Mouse (Mus musculus) lung, embryonic 14.5 days (tissue): ENCODE measurements around the gene Trim71. TPM values are rescaled to one million over a fixed set of nuclear protein-coding genes. Genes with fewer than 3 reads are reported as not detected.
"Not testable (repeated sequence)": the region's sequence is repeated elsewhere in the genome, so short reads cannot be mapped to it uniquely, and the experiment has no call there.

Experiments
- ATAC-seq: fragments of 200-750 bp; cut with Nextera tagmentation; 2 replicates; pipeline ENCODE4 v1.8.0; 2017; ENCODE audit warnings: mild to moderate bottlenecking, moderate TSS enrichment, moderate library complexity; ENCODE audit not compliant: insufficient read depth
- DNase-seq: peaks from one replicate; pipeline ENCODE4 v3.0.0-alpha.2; 2015
- H3K27ac ChIP-seq: fragments of 300-500 bp; sonication (generic); 2 replicates; pipeline ENCODE4 v1.5.1; 2014; ENCODE audit warnings: low read depth, mild to moderate bottlenecking, moderate library complexity
- H3K27me3 ChIP-seq: fragments of 300-500 bp; sonication (generic); 2 replicates; pipeline ENCODE4 v1.6.1; 2014; ENCODE audit warnings: low read length, control low read depth; ENCODE audit not compliant: insufficient read depth
- H3K36me3 ChIP-seq: fragments of 300-500 bp; sonication (generic); 2 replicates; pipeline ENCODE4 v1.6.1; 2014; ENCODE audit warnings: control low read depth; ENCODE audit not compliant: insufficient read depth
- H3K4me1 ChIP-seq: fragments of 300-500 bp; sonication (generic); 2 replicates; pipeline ENCODE4 v1.6.1; 2014; ENCODE audit warnings: antibody characterized with exemption, control low read depth; ENCODE audit not compliant: insufficient read depth
- H3K4me2 ChIP-seq: fragments of 300-500 bp; sonication (generic); 2 replicates; pipeline ENCODE4 v1.6.1; 2014; ENCODE audit warnings: mild to moderate bottlenecking
- H3K4me3 ChIP-seq: fragments of 300-500 bp; sonication (generic); 2 replicates; pipeline ENCODE4 v1.5.1; 2014; ENCODE audit warnings: low read depth, low read length
- H3K9ac ChIP-seq: fragments of 300-500 bp; sonication (generic); 2 replicates; pipeline ENCODE4 v1.6.1; 2014
- H3K9me3 ChIP-seq: fragments of 300-500 bp; sonication (generic); 2 replicates; pipeline ENCODE4 v1.6.1; 2016; ENCODE audit warnings: low read depth, low read length, control low read depth
- CTCF ChIP-seq: IDR thresholded peaks from 2 replicates; pipeline ENCODE4 v1.5.1; 2016; ENCODE audit warnings: antibody characterized with exemption, low read depth
- WGBS: fragments of 180-500 bp; shearing (Covaris S2); extraction: QIAGEN DNeasy Blood & Tissue Kit; methylation state at CpG from one replicate; pipeline ENCODE4 v1.1.7; 2014; 5-methylcytosine and 5-hydroxymethylcytosine counted together
- polyA plus RNA-seq: library from polyadenylated mRNA; unstranded; fragments of >200 nt; fragmentation: Nextera tagmentation; extraction: Ambion mirVana; gene quantifications from 2 replicates; pipeline ENCODE4 v1.2.1, GENCODE M21; 2014

Trim71 gene
- polyA plus RNA-seq, 1 experiment from 2014 or later: 1.5 TPM

DNA sequence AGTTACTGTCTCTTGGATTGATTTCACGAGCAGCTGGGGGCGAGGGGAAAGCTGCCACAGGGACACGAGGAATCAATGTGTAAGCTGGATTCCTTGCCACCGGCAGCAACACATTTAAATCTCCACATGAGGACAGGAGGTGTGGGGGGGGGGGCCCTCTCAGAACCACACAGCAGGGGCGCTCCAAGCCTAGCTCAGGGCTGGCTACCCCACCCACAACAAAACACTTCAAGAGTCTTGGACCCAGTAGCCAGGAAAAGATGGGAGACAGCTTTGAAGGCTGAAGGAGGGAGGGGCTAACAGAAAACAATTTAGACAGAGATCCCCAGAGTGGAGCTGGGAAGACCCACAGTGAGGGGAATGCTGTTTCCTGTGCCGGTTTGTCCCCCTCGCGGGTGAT, 38.3 kb downstream of the Trim71 start:
- H3K4me2 ChIP-seq: peak overlapping the region; percentile 56; the same call in 1 of the 2 replicates
- no peaks in the 10 kb centered on the region for H3K27me3 ChIP-seq
- ATAC-seq: peak; percentile 10; the same call in 1 of the 2 replicates
- no peaks in the 10 kb centered on the region for H3K36me3 ChIP-seq
- H3K27ac ChIP-seq: peak overlapping the region; percentile 77; the same call in 1 of the 2 replicates
- no peak overlapping the region; the same call in 1 of the 2 replicates for H3K9ac ChIP-seq
- peaks cover 29% of the 10 kb centered on the region for H3K4me1 ChIP-seq
- H3K9me3 ChIP-seq: no peaks in the 10 kb centered on the region
- WGBS: 10% methylated on average over 8 of the region's 8 CpGs
- no peak for TF ChIP-seq CTCF
- H3K4me3 ChIP-seq: no peak overlapping the region
- no peak for DNase-seq

- H3K36me3 ChIP-seq: no peaks in the 10 kb centered on the region
- H3K9me3 ChIP-seq: no peaks in the 10 kb centered on the region
- no peak overlapping the region for H3K9ac ChIP-seq
- DNase-seq (no peak), ATAC-seq (no peak)
- no peak overlapping the region for H3K4me2 ChIP-seq
- H3K4me1 ChIP-seq: peaks cover 29% of the 10 kb centered on the region
- TF ChIP-seq CTCF: no peak
- H3K4me3 ChIP-seq: no peak overlapping the region
- WGBS: 86% methylated on average over 14 of the region's 15 CpGs
- H3K27me3 ChIP-seq: no peaks in the 10 kb centered on the region
- H3K27ac ChIP-seq: no peak overlapping the region
These were observed 39.0 kb downstream of the Trim71 start for GRCm38 (mm10) chr9:114525073-114525633.

DNA sequence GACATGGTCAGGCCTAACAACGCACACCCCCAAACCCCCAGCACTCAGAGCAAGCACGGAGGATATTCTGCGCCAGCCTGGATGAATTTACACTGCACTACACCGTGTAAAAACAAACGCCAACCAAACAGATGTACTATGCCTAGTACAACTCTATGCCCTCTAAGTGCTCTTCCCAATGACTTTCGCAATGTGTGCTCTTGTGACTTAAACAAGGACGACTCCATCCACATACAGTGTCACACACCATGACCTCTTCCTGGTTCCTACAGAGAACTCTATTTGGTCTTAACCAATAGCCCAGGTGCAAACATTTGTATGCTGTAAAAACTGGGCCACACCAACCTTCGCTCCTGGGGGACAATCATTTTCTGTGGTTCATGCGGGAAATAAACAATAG, 41.7 kb downstream of the Trim71 start:
- no peaks in the 10 kb centered on the region for H3K36me3 ChIP-seq
- H3K4me1 ChIP-seq: peaks cover 18% of the 10 kb centered on the region
- no peak for DNase-seq
- no peak for TF ChIP-seq CTCF
- H3K4me3 ChIP-seq: no peak overlapping the region
- no peak overlapping the region for H3K9ac ChIP-seq
- no peak overlapping the region for H3K27ac ChIP-seq
- H3K9me3 ChIP-seq: no peaks in the 10 kb centered on the region
- H3K27me3 ChIP-seq: no peaks in the 10 kb centered on the region
- no peak for ATAC-seq
- WGBS: 75% methylated on average over 9 of the region's 9 CpGs
- H3K4me2 ChIP-seq: no peak overlapping the region

GRCm38 (mm10) chr9:114522041-114522440, 42.1 kb downstream of the Trim71 start:
- Histone ChIP-seq H3K27me3 (no peaks in the 10 kb centered on the region), H3K36me3 (no peaks in the 10 kb centered on the region), H3K4me3 (no peak overlapping the region), H3K4me1 (peaks cover 15% of the 10 kb centered on the region), H3K9me3 (no peaks in the 10 kb centered on the region), H3K4me2 (no peak overlapping the region), H3K9ac (no peak overlapping the region), H3K27ac (no peak overlapping the region)
- peak; percentile 49 for TF ChIP-seq CTCF
- DNase-seq: no peak
- no peak for ATAC-seq
- 57% methylated on average over 5 of the region's 5 CpGs for WGBS

DNA sequence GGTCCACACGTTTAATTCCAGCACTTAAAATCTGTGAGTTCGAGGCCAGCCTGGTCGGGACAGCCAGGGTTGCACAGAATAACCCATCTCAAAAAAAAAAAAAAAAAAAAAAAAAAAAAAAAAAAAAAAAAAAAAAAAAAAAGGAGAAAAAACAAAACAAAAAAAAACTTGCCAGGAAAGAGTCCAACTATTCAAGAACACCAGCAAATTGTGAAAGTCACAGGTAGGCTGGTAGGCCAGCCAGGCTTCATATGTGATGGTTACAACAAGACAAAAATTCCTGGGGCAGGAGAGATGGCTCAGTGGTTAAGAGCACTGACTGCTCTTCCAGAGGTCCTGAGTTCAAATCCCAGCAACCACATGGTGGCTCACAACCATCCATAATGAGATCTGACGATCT, 43.6 kb downstream of the Trim71 start:
- H3K9me3 ChIP-seq, H3K4me3 ChIP-seq, H3K4me2 ChIP-seq, DNase-seq, H3K9ac ChIP-seq, H3K36me3 ChIP-seq, H3K27ac ChIP-seq, H3K27me3 ChIP-seq, H3K4me1 ChIP-seq, ATAC-seq: not testable (repeated sequence)
- WGBS: 56% methylated on average over 4 of the region's 4 CpGs

DNA sequence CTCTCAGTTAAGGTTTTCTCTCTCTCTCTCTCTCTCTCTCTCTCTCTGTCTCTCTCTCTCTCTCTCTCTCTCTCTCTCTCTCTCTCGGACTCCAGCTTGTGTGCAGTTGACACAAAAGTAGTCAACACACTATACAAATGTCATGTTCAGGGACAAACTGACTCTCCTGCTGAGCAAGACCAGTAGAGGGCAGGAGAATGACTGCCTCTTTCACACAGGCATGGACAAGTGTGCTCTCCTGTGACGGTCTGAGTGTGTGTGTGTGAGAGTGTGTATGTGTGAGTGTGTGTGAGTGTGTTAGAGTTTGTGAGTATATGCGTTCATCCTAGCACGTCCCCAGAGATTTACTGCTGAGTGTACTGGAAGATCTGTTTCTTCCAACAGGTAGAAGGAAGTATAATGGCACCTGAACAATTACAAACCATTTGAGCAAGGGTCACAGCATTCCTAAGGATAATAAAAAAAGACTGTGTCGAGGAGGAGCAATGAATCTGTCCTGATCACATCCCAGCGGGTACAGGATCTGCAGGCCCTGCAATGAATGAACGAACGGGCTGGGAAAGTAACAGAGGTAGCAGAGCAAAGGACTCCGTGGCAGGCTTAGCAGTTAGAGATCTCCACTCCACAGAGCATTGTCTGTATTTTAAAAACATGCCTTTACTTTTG, 45.2 kb downstream of the Trim71 start:
- peaks cover 5% of the 10 kb centered on the region for H3K9me3 ChIP-seq
- DNase-seq (no peak), ATAC-seq (no peak)
- H3K36me3 ChIP-seq: peaks cover 2% of the 10 kb centered on the region
- H3K4me2 ChIP-seq: no peak overlapping the region
- H3K27ac ChIP-seq: no peak overlapping the region
- H3K9ac ChIP-seq: no peak overlapping the region
- no peaks in the 10 kb centered on the region for H3K4me1 ChIP-seq
- H3K4me3 ChIP-seq: no peak overlapping the region
- TF ChIP-seq CTCF: peak; percentile 44
- 66% methylated on average over 9 of the region's 9 CpGs for WGBS
- no peaks in the 10 kb centered on the region for H3K27me3 ChIP-seq

DNA sequence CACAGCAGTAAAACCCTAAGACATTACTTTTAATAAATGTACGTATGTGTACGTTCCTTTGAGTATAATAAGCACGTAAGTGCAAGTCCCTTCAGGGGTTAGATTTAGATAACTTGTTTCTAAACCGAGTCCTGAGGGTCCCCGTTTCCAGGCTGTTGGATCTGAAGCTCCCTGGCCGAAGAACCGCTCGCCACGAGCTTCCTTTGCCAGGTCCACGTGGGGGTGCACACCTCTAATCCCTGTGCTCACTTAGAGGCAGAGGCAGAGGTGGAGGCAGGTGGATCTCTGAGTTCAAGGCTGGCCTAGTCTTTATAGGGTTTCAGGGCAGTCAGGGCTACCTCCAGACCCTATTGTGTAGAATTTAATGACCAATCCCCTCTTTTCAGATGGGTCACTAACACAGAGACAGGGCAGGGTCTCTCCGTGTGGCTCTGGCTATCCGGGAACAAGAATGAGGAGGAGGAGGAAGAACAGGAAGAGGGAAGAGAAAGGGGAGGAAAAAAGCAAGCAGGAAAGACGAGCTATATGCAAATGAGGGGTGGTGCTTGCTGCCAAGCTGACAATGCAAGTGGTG, 46.2 kb downstream of the Trim71 start:
- Histone ChIP-seq H3K36me3 (peaks cover 12% of the 10 kb centered on the region), H3K4me2 (no peak overlapping the region), H3K27me3 (no peaks in the 10 kb centered on the region), H3K4me3 (no peak overlapping the region), H3K27ac (no peak overlapping the region), H3K9me3 (peaks cover 15% of the 10 kb centered on the region), H3K4me1 (no peaks in the 10 kb centered on the region), H3K9ac (no peak overlapping the region)
- WGBS: 76% methylated on average over 13 of the region's 13 CpGs
- no peak for ATAC-seq
- TF ChIP-seq CTCF: no peak
- DNase-seq: no peak
